Mouse (Mus musculus) frontal cortex, postnatal 10 days (tissue): Measurements from ENCODE around the gene Elmsan1.

Source experiments
- DNase-seq, 2 experiments: peaks; one replicate each; pipeline ENCODE4 v3.0.0; 2022; ENCODE audit warnings: low spot score in 2 of 2, mixed read lengths in 1 of 2

Gene Elmsan1

DNA sequence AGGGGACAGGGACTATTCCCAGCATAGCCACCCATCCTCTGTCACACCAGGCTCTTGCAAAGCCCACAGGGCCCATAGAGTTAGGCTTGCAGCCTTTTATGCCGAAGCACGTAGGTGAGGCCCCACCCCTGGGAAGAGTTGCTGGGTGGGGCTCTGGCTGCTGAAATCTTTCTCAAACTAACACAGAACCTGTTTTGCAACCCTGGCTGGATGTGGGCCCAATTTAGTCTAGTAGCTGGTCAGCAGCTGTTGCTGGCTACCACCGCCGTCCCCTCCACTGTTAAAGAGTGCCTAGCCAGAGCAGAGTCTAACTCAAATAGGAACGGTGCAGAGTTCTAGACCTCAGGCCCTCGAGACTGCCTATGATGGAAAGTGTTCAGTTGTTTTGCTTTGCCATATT, 43.8 kb downstream of the Elmsan1 start:
- no peak for DNase-seq

DNA sequence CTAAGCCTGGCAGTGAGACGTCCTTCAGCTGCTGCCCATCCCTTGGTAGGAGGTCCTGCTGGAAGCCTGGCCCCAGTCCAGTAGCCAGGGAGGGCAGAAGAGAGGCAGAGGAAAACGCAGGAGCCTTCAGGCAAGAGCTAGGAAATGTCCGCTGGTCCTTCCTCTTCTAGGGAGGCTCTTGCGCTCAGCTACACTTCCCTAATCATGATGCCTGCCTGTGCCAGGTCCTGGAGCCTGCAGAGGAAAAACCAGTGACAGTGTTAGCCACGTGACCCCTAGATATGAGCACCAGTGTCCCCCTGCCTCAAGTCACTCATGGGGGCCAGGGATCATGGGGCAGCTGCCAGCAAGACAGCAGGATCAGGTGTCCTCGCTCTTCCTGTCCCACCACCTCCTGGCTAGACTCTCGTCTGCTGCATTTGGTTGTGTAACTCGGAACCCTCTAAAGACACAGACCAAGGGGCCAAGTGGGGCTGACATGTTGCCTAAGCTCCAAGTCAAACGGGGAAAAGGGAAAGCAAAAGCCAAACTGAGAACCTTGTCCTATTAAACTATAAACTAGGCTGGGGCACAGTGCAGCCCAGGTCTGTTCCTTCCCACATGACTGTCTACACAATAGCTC, 44.4 kb downstream of the Elmsan1 start:
- DNase-seq, result no peak

DNA sequence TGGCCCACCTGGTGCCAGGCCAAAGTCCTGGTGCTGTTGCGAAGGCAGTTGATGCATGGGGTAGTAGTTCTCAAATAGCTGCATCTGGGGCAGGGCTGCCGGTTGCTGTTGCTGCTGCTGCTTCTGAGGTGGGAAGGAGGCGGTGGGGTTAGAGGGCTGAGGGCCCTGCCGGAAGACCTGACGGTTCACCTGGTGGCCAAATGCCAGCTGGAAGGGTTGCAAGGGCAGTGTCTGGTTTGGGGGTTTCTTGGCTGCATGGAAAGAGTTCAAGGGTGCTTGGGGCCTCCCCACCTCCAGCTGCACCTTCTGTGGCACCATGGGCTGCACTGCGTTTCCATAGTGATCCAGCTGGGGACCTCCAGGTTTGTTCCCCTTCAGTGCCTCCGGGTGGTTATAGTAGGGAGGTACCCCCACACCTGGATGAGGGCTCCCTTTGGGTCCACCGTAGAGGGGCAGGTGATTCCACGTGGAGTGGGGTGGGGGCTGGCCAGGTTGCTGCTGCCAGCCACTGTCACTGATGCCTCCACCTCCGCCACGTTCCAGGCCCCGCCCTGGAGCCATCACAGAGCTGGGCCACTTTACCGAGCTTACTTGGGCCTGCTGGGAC, 45.3 kb downstream of the Elmsan1 start:
- DNase-seq, result no peak

DNA sequence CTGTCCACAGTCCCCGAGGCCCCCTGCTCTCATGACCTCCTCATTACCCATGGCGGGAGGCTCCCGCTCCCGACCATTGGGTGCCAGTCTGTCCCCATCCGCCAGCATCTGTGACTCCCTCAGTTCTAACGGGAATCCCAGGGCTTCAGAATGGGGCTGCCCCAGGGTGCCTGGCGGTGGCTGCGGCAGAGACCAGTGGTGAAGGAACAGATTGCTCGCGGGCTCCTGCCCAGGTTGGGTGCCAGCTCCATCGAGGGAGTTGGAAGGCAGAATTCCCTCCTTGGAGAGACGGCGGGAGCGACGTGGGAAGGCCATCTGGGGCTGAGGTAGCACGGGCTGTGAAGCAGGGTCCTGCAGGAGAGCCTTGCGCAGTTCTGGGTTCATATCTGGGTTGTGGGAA, 45.8 kb downstream of the Elmsan1 start:
- DNase-seq, result no peak

DNA sequence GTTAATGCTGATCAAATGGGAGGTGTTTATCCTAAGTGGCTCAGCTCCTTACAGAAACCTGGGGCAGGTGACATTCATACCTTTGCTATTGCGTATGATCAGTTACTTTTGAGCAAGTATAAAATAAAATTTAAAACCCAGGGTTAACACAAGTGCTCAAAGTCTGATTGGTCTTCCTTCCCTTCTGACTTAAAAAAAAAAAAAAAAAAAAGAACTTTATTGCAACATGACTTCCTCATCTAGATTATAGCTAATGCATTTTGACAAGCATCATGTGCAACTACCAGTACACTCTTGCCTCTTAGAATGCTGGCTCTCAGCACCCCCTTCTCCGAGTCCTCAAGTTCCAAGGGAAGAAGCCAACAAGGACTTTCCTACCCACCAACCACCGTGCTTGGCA, 46.5 kb downstream of the Elmsan1 start:
- no peak for DNase-seq

DNA sequence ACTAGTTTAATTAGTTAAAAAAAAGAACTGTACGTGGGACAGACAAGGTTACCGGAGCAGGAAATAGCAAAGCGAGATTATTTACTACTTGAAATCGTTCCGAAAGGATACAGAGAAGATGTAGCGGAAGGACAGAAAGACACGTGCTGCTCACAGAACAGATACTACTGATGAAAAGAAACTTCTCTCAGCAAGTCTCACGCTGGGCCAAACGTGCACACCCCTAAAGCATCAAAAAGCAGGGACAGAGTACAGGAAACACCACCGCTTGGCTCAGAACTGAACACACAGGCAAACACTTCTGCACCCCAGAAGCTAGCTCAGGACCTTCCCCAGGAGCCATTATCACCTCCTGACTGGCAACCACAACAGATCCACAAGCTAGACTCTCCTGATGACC, 48.1 kb downstream of the Elmsan1 start:
- no peak for DNase-seq

DNA sequence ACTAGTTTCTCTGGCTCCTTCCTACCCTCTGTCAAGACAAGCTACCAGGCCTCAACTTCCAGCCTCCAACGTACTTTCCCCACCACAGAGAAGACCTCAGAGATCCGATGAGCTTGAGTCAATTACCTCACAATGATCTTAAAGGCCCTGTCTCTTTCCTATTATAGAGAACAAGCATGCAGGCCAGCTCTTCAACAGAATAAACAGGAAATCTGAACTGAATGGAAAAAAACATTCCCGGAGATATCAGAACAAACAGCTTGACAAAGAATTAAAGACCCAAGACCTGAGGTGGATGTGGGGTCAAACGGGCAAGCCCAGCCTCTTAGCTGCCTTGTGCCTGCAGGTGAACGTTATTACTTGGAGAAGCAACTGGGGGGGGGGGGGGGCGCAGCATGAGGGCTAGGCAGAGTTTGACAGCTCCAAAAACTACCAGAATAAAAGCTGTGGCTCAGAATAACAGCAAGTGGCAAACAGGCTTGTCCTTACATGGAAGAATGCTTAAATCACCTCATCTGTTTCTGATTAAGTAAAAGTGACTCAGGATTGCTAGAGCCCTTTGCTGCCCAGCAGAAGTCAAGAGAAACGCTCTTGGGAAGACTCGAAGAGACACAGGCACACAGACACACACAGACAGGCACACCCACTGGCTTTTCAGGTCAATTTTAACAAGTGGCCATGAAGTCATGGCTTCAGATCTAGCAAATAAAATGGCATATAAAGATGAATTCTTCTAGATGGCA, 52.9 kb downstream of the Elmsan1 start:
- DNase-seq, result no peak

DNA sequence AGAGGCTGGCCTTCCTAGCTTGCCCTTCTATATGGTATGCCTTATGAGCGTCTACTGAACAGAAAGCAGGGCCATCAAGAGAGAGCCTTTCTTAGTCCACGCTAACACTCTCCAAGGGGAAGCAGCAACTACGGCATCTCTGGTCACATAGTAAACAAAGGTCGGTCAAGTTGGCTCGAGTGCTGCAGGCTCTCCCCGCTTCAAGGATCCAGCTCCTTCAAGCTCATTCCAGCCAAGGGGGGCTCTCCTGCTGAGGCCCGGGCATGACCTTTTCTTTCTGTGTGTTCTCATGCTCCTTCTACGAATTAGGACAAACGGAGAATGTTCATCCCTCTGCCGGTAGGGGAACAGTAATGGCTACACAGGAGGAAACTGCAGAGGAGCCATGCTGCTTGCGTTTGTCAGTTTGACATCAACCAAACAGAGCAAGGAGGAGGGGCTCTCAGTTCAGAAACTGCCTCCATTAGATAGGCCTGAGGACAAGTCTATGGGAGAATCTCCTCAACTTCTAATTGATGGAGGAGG, 55.0 kb downstream of the Elmsan1 start:
- no peak for DNase-seq

DNA sequence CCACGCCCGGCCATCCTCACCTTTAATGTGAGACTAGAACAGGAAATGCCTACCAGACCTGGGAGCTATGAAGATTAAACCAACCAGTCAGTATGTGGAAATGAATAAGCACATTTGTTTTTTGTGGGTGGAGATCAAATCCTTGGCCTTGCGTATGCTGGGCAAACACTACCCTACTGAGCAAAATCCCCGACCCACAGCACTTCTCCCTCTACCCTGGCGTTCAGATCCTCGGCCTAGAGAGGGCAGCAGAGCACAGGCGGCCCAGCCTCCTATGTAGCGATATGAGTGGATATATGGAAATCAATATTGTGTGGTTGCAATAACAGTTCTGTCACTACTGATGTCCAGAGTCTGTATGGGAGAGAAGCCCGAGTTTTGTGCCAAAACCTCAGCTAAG, 55.5 kb downstream of the Elmsan1 start:
- no peak for DNase-seq

DNA sequence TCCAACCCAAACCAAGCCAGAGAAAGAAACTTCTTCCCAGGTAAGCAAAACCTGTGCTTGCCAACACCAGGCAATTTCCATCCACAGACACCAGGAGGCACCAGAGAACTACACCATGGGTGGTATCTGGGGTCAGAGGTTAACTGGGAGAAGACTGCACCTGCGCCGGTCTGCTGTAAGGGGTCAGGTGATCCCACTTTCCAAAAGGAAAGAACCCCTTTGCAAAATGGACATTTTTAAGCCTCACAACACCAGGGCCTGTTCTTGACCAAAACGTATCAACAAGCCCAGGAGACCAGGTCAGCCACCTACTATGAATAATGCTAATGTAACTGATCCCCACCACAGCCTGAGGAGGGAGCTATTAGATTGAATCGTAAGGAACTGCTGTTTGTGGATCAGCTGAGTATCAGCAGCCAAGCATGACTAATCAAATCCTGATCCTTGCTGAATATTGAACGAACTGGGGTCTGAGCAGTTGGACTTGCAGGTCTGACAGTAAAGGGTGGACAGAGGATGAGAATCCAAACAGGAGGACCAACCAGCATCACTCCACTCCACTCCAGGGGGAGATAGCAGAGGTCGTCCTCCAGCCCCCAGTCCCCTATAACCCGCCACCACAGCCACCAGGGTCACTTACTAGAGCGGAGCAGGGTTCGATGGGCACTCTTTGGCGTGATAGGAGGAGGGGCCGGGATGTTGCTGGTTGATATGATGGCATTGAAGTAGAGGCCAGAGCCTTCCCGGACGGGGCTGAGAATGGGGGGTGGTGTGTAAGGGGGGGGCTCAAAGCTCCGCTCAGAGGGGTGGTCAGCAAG, 56.9 kb downstream of the Elmsan1 start:
- DNase-seq, result no peak

DNA sequence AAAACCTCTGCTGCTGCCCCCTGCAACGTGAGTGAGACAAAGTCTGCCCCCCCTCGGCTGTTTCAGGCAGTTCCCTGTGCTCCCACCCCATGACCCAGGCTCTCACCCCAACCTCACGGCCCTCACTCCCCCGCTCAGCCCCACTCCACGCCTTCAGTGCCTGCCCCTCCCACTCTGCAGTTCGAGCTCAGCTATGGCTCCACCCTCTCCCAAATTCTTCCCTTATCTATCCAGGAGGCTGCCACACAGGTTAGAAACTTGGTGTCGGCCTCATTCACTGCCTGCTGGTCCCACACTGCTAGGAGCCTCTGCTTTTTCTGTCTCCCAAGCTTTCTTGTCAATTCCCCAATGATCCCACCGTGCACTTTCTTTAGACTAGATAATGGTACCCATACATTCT, 57.6 kb downstream of the Elmsan1 start:
- DNase-seq, result no peak

DNA sequence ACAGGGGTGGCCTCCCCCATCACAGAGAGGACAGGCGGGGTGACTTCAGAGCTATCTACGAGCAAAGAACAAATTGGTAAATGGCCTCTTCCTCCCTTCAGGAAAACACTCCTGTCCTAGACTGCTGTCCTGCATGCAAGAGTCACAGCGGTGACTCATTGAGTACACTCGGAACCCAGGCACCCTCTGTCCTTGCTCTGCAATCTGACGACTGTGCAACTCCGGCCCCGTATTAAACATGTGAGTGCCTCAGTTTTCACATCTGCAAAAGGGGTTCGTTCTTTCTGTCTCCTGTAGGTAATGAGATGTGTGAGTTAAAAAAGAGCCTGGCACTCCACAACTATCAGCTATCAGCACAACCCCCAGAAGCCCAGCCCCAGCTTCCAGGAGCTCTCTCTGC, 58.2 kb downstream of the Elmsan1 start:
- DNase-seq, result no peak

DNA sequence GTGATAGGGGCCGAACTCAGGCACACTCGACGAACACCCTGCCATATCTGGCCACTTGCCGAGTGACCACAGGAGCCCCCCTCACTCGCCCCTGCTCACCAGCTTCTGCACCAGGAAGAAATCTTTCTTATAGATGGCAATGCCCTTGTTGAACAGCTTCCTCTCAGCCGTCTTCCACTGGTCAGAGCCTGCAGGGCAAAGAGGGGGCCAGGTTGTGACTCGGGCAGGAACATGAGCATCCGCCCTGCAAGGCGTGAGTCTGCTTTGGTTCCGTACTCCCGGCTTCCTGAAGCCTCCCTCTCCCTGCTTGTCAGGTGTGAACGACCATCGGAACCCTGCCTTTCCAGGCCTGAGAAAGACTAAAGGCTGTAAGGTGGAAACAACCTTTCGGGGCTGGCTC, 60.5 kb downstream of the Elmsan1 start:
- DNase-seq, result no peak

DNA sequence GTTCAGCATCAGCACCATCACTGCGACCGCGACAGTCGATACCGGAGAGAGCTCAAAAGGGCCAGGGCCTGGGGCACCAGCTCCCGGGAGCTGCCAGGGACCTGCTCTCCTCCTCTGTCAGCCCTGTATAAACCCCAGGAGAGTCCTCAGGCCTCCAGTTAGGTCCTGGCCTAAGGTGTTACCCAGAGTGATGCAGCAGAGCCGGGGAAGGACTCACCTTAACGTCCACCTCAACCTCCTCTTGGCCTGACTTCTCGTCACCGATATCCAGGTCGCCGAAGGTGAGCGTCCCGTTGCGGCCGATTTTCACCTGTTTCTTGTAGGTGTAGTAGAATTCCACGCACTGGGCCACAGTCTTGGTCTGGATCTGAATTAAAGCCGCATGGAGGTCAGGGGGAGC, 62.5 kb downstream of the Elmsan1 start:
- DNase-seq, result no peak

DNA sequence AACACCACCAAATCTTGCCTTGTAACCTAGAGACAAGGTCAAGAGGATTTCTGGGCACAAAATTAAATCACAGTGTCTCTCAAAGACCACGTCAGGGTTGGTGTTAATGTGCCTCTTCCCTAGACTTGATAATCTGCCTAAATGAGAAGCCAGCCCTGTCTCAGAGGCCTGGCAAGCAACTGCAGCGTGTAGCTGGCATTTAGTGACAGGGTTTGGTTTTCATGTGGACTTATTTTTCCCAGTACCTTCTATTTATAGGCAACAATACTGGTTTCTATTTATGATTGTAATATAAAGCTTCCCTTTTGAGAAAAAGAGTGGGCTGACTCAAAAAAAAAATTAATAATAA, 63.2 kb downstream of the Elmsan1 start:
- no peak for DNase-seq

DNA sequence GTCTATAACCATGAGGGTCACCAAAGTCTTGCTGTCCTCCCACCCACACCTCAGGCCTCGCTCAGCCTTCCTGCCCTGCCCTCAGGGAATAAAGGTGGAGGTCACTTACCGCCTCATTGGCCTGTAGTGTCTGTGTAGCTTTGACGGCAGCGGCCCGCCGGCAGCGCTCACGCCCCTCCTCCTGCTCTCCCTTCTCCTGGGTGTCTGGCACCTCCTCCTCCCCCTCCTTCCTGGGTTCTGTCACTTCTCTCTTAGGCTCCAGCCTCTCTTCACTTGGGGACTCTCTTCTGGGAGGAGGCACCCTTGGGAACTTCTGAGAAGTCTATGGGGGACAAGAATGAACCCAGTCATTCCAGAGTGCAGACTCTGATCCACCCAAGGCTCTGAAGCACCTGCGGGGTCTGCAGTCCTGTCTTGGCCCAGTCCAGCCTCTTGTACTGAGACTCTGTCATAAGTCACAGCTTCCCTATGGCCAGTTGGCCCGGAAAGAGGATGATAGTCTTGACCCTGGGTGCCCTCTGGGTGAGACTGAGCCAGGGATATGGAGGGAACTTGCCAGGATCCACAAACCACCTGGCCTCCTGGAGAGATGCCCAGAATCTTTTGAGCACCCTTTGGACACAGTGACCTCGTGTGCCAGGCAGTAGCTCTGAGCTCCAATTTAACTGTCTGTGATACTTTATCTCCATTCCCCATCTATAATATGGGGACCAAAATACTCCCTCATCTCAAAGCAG, 63.7 kb downstream of the Elmsan1 start:
- DNase-seq, result no peak

DNA sequence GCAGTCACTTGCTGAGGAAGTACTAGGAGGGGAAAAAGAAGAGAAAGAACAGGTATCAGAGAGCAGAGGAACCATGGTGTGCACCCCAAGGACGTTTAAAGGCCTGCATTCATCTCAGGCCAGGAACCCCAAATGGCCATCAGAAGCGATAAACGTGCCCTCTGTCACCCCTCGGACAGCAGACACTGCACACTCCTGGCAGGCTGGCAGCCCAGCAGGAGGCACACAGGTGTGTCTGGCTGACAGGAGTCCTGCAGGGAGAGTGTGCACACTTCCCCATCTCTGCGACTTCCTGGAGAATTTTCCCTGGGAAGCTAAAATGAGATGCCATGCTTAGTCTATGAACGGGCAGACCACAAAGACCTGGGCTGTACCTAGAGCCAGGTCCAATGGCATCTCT, 65.3 kb downstream of the Elmsan1 start:
- no peak for DNase-seq

DNA sequence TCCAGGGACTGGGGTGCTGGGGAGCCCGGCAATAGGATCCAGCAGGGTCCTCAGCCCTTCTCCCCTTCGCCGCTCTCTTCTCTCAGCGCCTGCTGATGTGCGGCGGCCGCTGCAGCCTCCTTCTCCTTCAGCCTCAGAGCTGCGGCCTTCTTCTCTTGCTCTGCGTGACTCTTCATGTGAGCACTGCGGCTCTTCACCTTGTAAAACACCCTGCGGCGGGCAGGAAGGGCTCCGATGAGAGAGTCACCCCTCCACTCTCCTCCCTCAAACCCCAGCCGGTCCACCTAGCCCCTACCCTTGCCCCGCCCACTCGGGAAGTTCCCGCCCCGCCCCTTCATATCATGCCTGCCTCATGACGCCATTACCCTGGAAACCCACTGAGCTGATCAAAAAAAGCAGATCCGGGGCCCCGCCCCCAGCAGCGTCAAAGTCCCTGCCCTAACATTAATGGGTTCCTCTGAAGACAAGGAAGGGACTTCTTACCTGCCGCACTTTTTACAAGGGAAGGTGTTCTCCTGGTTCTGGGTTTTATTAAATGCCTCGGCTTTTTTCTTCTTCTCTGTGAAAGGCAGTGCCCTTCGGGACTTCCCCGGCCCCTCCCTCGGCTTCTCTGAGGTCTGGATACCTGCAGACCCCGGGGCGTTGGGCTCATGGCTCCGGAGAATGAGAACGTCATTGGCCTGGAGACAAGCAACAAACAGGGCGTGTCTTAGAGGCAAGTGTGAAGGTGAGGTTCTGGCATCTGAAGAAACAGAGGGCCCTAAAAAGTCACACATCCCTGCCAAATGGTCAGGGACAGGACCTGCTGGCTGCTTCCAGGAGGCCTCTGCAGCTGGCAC, 66.1 kb downstream of the Elmsan1 start:
- DNase-seq, result no peak

DNA sequence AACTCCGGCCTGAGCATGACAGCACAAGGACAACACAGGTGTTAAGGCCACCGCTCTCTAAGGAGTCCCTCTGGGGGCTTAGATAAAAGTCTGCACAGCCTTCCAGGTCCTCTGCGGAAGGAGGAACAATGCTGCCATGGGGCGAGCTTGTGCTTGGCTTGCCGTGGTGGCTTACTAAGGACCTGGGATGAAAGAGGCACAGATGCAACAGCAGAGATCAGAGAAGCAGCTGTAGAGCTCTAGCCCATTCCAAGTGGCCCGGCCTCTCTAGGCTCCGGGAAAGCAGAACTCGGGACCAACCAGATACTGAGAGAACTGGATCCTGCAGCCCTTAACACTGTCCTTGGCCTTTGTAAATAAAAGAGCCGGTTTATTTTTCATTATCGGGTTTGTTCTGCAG, 66.8 kb downstream of the Elmsan1 start:
- no peak for DNase-seq

DNA sequence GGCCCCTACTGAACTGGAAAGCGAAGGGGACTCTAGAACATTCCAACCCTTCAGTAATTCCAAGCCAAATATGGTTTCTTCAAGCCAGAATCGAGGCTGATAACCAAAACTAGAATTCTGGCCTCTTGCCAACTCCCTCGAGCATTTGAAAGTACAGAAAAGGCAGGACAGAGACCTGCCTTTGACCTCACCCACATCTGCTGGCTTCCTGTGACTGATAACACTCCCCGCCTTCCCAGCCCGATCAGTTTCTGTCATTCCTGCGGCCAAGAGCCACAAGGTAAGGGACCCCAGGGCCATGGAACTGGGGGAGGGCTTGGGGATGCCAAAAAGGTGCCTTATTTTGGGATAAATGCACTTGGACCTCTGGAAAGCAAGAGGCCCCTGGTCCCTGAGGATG, 67.7 kb downstream of the Elmsan1 start:
- DNase-seq, result no peak

DNA sequence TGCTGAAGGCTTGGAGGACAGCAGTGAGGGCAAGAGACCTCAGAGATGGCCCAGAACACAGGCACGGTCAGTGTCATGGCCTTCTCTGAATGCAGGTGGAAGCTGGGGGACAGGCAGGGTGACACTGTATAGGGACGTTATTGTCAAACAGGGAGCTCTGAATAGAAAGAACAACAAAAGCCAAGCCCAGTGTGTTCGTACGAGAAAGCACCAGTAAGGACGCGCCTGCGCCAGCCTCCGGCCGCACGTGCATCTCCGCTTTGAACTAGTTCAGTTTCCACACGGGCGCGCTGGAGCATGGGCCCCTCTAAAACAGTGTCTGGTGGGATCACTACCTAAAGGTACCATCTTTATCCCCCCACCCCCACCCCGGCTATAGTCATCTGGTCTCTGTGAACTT, 68.7 kb downstream of the Elmsan1 start:
- DNase-seq, result no peak
